Mouse (Mus musculus) myocyte (in vitro differentiated cells): ENCODE measurements around the gene Tirap. TPM values are rescaled to one million over a fixed set of nuclear protein-coding genes. Genes with fewer than 3 reads are reported as not detected.

Experiments used
- H3K27me3 ChIP-seq: one replicate; pipeline ENCODE4 v1.6.1; 2011; ENCODE audit not compliant: control insufficient read depth, insufficient read depth, insufficient read length
- H3K36me3 ChIP-seq: one replicate; pipeline ENCODE4 v1.6.1; 2011; ENCODE audit not compliant: control insufficient read depth, insufficient read depth
- H3K4me2 ChIP-seq: one replicate; pipeline ENCODE4 v1.6.1; 2011; ENCODE audit warnings: low read depth, control low read depth
- H3K4me3 ChIP-seq: one replicate; pipeline ENCODE4 v1.5.1; 2011; ENCODE audit warnings: mild to moderate bottlenecking, control low read depth, moderate library complexity
- H3K79me2 ChIP-seq: one replicate; pipeline ENCODE4 v1.6.1; 2011; ENCODE audit not compliant: control insufficient read depth, insufficient read depth
- H3ac ChIP-seq: one replicate; pipeline ENCODE4 v1.6.1; 2011; ENCODE audit not compliant: control insufficient read depth, insufficient read length
- CEBPB ChIP-seq: IDR thresholded peaks from 2 replicates; pipeline ENCODE4 v1.6.1; 2011; ENCODE audit warnings: mild to moderate bottlenecking, moderate library complexity; ENCODE audit not compliant: poor library complexity, insufficient read depth, severe bottlenecking
- E2F4 ChIP-seq: IDR thresholded peaks from one replicate; pipeline ENCODE4 v1.6.1; 2011; ENCODE audit warnings: mild to moderate bottlenecking, control low read depth, moderate library complexity; ENCODE audit not compliant: insufficient read depth
- MAX ChIP-seq: IDR thresholded peaks from one replicate; pipeline ENCODE4 v1.6.1; 2011; ENCODE audit warnings: low read depth, mild to moderate bottlenecking, control low read depth
- MYOD1 ChIP-seq, 3 experiments: IDR thresholded peaks; one replicate each; pipeline ENCODE4 v1.6.1; 2011; ENCODE audit warnings: control low read depth in 2 of 3, low read depth in 2 of 3, mild to moderate bottlenecking in 2 of 3, moderate library complexity in 1 of 3; ENCODE audit not compliant: insufficient read length in 2 of 3, control insufficient read depth in 1 of 3
- MYOG ChIP-seq, 3 experiments: IDR thresholded peaks; one replicate each; pipeline ENCODE4 v1.6.1; 2011; ENCODE audit warnings: control low read depth in 2 of 3, low read depth in 2 of 3, mild to moderate bottlenecking in 2 of 3; ENCODE audit not compliant: insufficient read length in 2 of 3, control insufficient read depth in 1 of 3, insufficient read depth in 1 of 3
- POLR2A ChIP-seq: IDR thresholded peaks from one replicate; pipeline ENCODE4 v1.6.1; 2011; ENCODE audit warnings: low read depth, mild to moderate bottlenecking, control low read depth, moderate library complexity; ENCODE audit not compliant: insufficient read length
- POLR2AphosphoS2 ChIP-seq: IDR thresholded peaks from one replicate; pipeline ENCODE4 v1.6.1; 2011; ENCODE audit warnings: low read depth, control low read depth; ENCODE audit not compliant: insufficient read length
- REST ChIP-seq: IDR thresholded peaks from one replicate; pipeline ENCODE4 v1.6.1; 2011; ENCODE audit warnings: mild to moderate bottlenecking, control low read depth, moderate library complexity; ENCODE audit not compliant: insufficient read depth, insufficient read length
- SRF ChIP-seq: IDR thresholded peaks from one replicate; pipeline ENCODE4 v1.6.1; 2011; ENCODE audit warnings: low read depth; ENCODE audit not compliant: control insufficient read depth, insufficient read length
- TCF12 ChIP-seq: IDR thresholded peaks from one replicate; pipeline ENCODE4 v1.6.1; 2011; ENCODE audit warnings: mild to moderate bottlenecking, control low read depth; ENCODE audit not compliant: poor library complexity, insufficient read depth, severe bottlenecking
- TCF3 ChIP-seq: IDR thresholded peaks from one replicate; pipeline ENCODE4 v1.6.1; 2011; ENCODE audit warnings: low read depth, control low read depth; ENCODE audit not compliant: insufficient read length
- USF1 ChIP-seq: IDR thresholded peaks from one replicate; pipeline ENCODE4 v1.6.1; 2011; ENCODE audit warnings: low read depth, mild to moderate bottlenecking, control low read depth, moderate library complexity
- polyA plus RNA-seq: library from polyadenylated mRNA; unstranded; fragments of >200 nt; fragmentation: generic; extraction: Trizol; gene quantifications from one replicate; pipeline ENCODE4 v1.2.1, GENCODE M21; 2012; ENCODE audit warnings: missing spikeins

Tirap gene
- polyA plus RNA-seq, 1 experiment: 5.0 TPM

GRCm38 (mm10) chr9:35203536-35203935 lies 3.4 kb upstream of the Tirap start:
- Histone ChIP-seq H3K4me3 (no peak overlapping the region), H3K27me3 (no peaks in the 10 kb centered on the region), H3ac (no peak overlapping the region), H3K79me2 (no peaks in the 10 kb centered on the region), H3K36me3 (no peaks in the 10 kb centered on the region), H3K4me2 (no peak overlapping the region)
- TF ChIP-seq CEBPB: no peak
- TF ChIP-seq POLR2A: no peak
- TF ChIP-seq TCF12: no peak
- TF ChIP-seq TCF3: no peak
- no peak for TF ChIP-seq POLR2AphosphoS2
- no peak for TF ChIP-seq E2F4
- no peak for TF ChIP-seq USF1

- TF ChIP-seq TCF12: no peak
- no peak for TF ChIP-seq TCF3
- TF ChIP-seq MYOD1 (IDR thresholded peaks at IDR 0.05; ENCODE audit: control insufficient read depth in 1 of 3, insufficient read length in 2 of 3, low read depth in 2 of 3): no peak
- TF ChIP-seq MYOG (IDR thresholded peaks at IDR 0.05; ENCODE audit: control insufficient read depth in 1 of 3, insufficient read depth in 1 of 3, insufficient read length in 2 of 3, low read depth in 2 of 3): no peak
- no peak for TF ChIP-seq E2F4
- TF ChIP-seq REST: no peak
- TF ChIP-seq POLR2A: no peak
- TF ChIP-seq MAX: no peak
- no peak for TF ChIP-seq POLR2AphosphoS2
- TF ChIP-seq SRF: no peak
- no peak for TF ChIP-seq CEBPB
- TF ChIP-seq USF1: no peak
- Histone ChIP-seq H3ac (peak overlapping the region; percentile 41), H3K27me3 (no peaks in the 10 kb centered on the region), H3K79me2 (no peaks in the 10 kb centered on the region), H3K4me2 (peak overlapping the region; percentile 95), H3K36me3 (no peaks in the 10 kb centered on the region), H3K4me3 (peak overlapping the region; percentile 72)
These were observed 504 bp upstream of the Tirap start for GRCm38 (mm10) chr9:35200529-35201060.

GRCm38 (mm10) chr9:35198945-35199771 lies 933 bp downstream of the Tirap start:
- Histone ChIP-seq H3K27me3 (no peaks in the 10 kb centered on the region), H3K4me3 (peak overlapping the region; percentile 72), H3K36me3 (no peaks in the 10 kb centered on the region), H3K79me2 (no peaks in the 10 kb centered on the region), H3ac (peak overlapping the region; percentile 41), H3K4me2 (peak overlapping the region; percentile 84)
- TF ChIP-seq REST (no peak), MYOD1 (IDR thresholded peaks at IDR 0.05; ENCODE audit: control insufficient read depth in 1 of 3, insufficient read length in 2 of 3, low read depth in 2 of 3) (no peak), POLR2AphosphoS2 (no peak), E2F4 (no peak), CEBPB (no peak), MAX (no peak), SRF (no peak), TCF3 (no peak), MYOG (IDR thresholded peaks at IDR 0.05; ENCODE audit: control insufficient read depth in 1 of 3, insufficient read depth in 1 of 3, insufficient read length in 2 of 3, low read depth in 2 of 3) (no peak), USF1 (no peak), POLR2A (no peak), TCF12 (no peak)

DNA sequence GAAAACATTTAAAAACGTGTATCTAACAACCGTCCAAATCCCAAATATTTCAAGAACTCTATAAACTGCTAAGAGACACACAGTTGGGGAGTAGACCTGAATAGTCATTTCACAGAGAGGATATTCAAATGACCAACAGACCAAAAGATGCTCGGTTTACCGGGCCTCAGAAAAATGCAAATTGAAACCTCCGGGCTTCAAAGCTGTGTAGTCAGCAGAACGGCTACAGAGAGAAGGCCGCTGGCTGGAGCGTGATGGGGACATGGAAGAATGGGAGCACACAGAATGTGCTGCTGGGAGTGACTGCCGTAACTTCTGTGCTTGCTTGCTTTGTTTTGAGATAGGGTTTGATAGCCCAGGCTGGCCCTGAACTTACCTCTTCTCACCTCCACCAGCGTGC lies 1.7 kb downstream of the Tirap start:
- Histone ChIP-seq H3ac (no peak overlapping the region), H3K27me3 (no peaks in the 10 kb centered on the region), H3K4me3 (peak overlapping the region; percentile 72), H3K79me2 (no peaks in the 10 kb centered on the region), H3K4me2 (peak overlapping the region; percentile 84), H3K36me3 (no peaks in the 10 kb centered on the region)
- TF ChIP-seq TCF12: no peak
- no peak for TF ChIP-seq MYOD1 (IDR thresholded peaks at IDR 0.05; ENCODE audit: control insufficient read depth in 1 of 3, insufficient read length in 2 of 3, low read depth in 2 of 3)
- TF ChIP-seq REST: no peak
- no peak for TF ChIP-seq POLR2AphosphoS2
- no peak for TF ChIP-seq E2F4
- TF ChIP-seq MYOG (IDR thresholded peaks at IDR 0.05; ENCODE audit: control insufficient read depth in 1 of 3, insufficient read depth in 1 of 3, insufficient read length in 2 of 3, low read depth in 2 of 3): no peak
- no peak for TF ChIP-seq TCF3
- no peak for TF ChIP-seq CEBPB
- TF ChIP-seq POLR2A: no peak

DNA sequence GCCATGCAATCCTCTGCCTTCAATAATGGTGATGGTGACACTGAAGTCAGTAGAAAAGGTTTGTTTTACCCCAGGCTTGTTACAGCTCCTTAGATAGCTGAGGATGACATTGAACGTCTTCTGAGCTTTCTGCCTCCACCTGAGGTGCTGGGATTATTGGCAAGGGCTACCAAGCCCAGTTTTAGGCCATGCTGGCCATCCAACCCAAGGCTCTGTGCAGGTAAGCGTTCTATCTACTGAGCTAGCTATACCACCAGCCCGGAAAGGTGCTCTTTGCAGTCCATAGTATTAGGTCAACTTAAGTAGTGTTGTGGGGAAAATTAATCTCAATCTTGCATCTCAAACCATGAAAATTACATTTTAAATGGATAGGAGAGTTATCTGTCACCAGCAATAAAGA lies 2.5 kb downstream of the Tirap start:
- no peaks in the 10 kb centered on the region for H3K36me3 ChIP-seq
- no peaks in the 10 kb centered on the region for H3K27me3 ChIP-seq
- H3ac ChIP-seq: no peak overlapping the region
- no peak overlapping the region for H3K4me3 ChIP-seq
- TF ChIP-seq TCF3 (no peak), MYOG (IDR thresholded peaks at IDR 0.05; ENCODE audit: control insufficient read depth in 1 of 3, insufficient read depth in 1 of 3, insufficient read length in 2 of 3, low read depth in 2 of 3) (no peak), REST (no peak), TCF12 (no peak), MAX (no peak), MYOD1 (IDR thresholded peaks at IDR 0.05; ENCODE audit: control insufficient read depth in 1 of 3, insufficient read length in 2 of 3, low read depth in 2 of 3) (no peak), CEBPB (no peak), POLR2AphosphoS2 (no peak), SRF (no peak), E2F4 (no peak), USF1 (no peak), POLR2A (no peak)
- H3K4me2 ChIP-seq: no peak overlapping the region
- no peaks in the 10 kb centered on the region for H3K79me2 ChIP-seq
